Mouse (Mus musculus) liver, embryonic 16.5 days (tissue): ENCODE measurements around the gene Pcolce. TPM values are rescaled to one million over a fixed set of nuclear protein-coding genes. Genes with fewer than 3 reads are reported as not detected.

Experiments
- ATAC-seq: fragments of 200-750 bp; cut with Nextera tagmentation; 2 replicates; pipeline ENCODE4 v1.8.0; 2017; ENCODE audit warnings: low read depth, mild to moderate bottlenecking, moderate number of reproducible peaks, moderate library complexity
- H3K27ac ChIP-seq: fragments of 300-500 bp; sonication (generic); 2 replicates; pipeline ENCODE4 v1.5.1; 2014; ENCODE audit warnings: mild to moderate bottlenecking, low read length
- H3K27me3 ChIP-seq: fragments of 300-500 bp; sonication (generic); 2 replicates; pipeline ENCODE4 v1.6.1; 2014; ENCODE audit warnings: low read depth, low read length, mixed read lengths; ENCODE audit not compliant: control insufficient read depth, insufficient read depth
- H3K36me3 ChIP-seq: fragments of 300-500 bp; sonication (generic); 2 replicates; pipeline ENCODE4 v1.6.1; 2014; ENCODE audit warnings: mild to moderate bottlenecking; ENCODE audit not compliant: control insufficient read depth, insufficient read depth
- H3K4me1 ChIP-seq: fragments of 300-500 bp; sonication (generic); 2 replicates; pipeline ENCODE4 v1.6.1; 2014; ENCODE audit warnings: low read depth, low read length, mixed read lengths; ENCODE audit not compliant: control insufficient read depth
- H3K4me2 ChIP-seq: fragments of 300-500 bp; sonication (generic); 2 replicates; pipeline ENCODE4 v1.6.1; 2014; ENCODE audit warnings: low read depth, low read length, mixed read lengths
- H3K4me3 ChIP-seq: fragments of 300-500 bp; sonication (generic); 2 replicates; pipeline ENCODE4 v1.5.1; 2014; ENCODE audit warnings: low read depth, mild to moderate bottlenecking, low read length
- H3K9ac ChIP-seq: fragments of 300-500 bp; sonication (generic); 2 replicates; pipeline ENCODE4 v1.6.1; 2014; ENCODE audit warnings: low read depth, low read length
- H3K9me3 ChIP-seq: fragments of 300-500 bp; sonication (generic); replicated peaks from 2 replicates; pipeline ENCODE4 v1.6.1; 2016; ENCODE audit warnings: low read length; ENCODE audit not compliant: control insufficient read depth
- WGBS: fragments of 180-500 bp; shearing (Covaris S2); extraction: QIAGEN DNeasy Blood & Tissue Kit; methylation state at CpG from one replicate; pipeline ENCODE4 v1.1.7; 2014; ENCODE audit not compliant: insufficient replicate concordance; 5-methylcytosine and 5-hydroxymethylcytosine counted together
- polyA plus RNA-seq: library from polyadenylated mRNA; unstranded; fragments of >200 nt; fragmentation: Nextera tagmentation; extraction: Ambion mirVana; gene quantifications from 2 replicates; pipeline ENCODE4 v1.2.1, GENCODE M21; 2015

Pcolce gene
- polyA plus RNA-seq, 1 experiment from 2014 or later, result 21.5 TPM

DNA sequence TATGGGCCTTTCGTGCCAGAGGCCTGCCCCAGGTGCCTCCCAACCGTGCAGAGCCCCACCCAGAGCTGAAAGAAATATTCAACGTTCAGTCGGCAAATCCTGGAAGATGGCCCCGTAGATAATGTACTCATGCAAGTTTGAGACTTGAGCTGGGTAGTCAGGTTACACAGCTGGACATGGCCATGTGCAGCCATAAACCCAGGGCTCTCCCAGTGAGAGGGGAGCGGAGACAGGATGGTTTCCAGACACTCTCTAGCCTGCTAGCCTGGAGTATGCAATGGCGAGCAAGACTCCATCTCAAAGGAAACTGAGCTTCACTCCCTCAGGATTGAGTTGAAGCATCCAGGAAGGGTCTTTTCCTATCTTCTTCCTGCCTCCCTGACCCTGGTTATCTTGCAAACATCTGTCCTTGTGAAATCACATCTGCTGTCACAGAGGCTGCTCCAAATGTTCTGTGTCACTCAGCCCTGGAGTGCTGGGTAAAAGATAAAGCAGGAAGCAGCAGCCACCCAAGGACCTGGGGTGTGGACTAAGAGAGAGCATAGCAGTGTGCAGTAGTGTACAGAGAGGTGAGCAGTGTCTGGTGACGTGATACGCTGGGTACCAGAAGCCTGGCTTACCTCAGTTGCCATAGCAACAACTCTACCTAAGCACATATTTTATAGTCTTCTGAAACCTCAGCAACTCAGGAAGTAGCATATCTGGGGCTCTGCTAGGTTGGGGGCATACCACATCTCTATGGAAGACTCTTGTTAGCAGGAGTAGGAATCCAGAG, 34.4 kb upstream of the Pcolce start:
- no peak overlapping the region for H3K9ac ChIP-seq
- no peaks in the 10 kb centered on the region for H3K9me3 ChIP-seq
- peaks cover 35% of the 10 kb centered on the region for H3K4me1 ChIP-seq
- H3K4me2 ChIP-seq, result no peak overlapping the region
- peaks cover 17% of the 10 kb centered on the region for H3K36me3 ChIP-seq
- peak; percentile 42; the same call in 1 of the 2 replicates for ATAC-seq
- 48% methylated on average over 9 of the region's 9 CpGs for WGBS
- no peak overlapping the region for H3K27ac ChIP-seq
- H3K4me3 ChIP-seq, result no peak overlapping the region
- H3K27me3 ChIP-seq, result peaks cover 19% of the 10 kb centered on the region

DNA sequence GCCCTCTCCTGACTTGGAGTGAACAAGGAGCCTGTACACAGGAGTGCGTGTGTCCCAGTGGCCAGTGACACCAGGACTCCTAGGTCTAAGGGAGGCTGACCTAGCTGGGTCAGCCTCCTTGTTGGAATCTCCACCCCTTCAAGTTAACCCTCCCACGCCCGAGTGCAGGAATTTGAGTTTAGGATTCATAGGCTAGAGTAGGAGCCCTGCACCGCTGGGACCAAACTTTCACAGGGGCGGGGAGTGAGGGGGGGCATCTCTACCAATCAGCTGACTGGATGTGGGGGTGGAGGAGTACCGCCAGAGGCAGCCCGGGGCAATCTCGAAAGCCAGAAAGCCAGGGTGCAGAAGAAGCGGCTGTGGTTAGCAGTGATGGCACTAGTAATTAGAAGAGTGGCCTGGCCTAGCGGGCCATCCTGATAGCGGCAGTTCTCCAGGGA, 32.1 kb upstream of the Pcolce start, which contains the start of gene Irs3:
TSS of gene Irs3 (minus strand) at position 63 of the 440 bp plus-strand sequence.
- Histone ChIP-seq H3K4me3 (peak within 1 kb of the TSS; percentile 48), H3K9ac (peak within 1 kb of the TSS; percentile 39; the same call in 1 of the 2 replicates), H3K36me3 (peaks cover 4% of the 10 kb centered on the region; the same call in 1 of the 2 replicates), H3K9me3 (no peaks in the 10 kb centered on the region), H3K27me3 (peaks cover 19% of the 10 kb centered on the region), H3K27ac (no peak within 1 kb of the TSS), H3K4me2 (peak within 1 kb of the TSS; percentile 66), H3K4me1 (peaks cover 29% of the 10 kb centered on the region)
- 22% methylated on average over 11 of the region's 11 CpGs for WGBS
- peak; percentile 27; the same call in 1 of the 2 replicates for ATAC-seq

DNA sequence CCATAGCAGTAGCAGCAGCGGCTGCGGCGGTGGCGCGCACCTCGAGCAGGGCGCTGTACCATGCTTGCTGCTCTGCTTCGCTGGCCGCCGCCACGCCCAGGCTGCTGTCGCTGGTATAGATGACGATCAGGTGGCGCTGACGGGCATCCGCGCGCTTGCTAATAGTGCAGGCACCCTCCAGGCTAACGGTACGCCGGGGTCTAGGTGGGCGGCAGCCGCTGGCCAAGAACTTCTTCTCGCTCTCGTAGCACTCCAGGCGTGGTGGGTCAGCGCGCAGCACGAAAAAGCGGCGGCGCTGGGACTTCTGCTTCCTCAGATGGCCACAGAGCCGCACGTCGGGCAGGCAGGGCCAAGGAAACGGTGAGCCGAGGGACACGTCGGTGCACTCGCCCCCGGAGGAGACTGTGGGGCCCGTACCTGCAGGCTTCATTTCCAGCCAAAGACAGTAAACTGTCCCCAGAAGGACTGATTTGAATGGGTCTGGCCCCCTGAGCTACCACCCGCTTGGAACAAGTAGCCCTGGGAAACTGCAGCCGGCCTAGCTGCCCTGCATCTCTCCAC, 31.6 kb upstream of the Pcolce start:
- peak overlapping the region; percentile 48 for H3K4me3 ChIP-seq
- H3K36me3 ChIP-seq, result peaks cover 4% of the 10 kb centered on the region; the same call in 1 of the 2 replicates
- peaks cover 19% of the 10 kb centered on the region for H3K27me3 ChIP-seq
- no peak overlapping the region for H3K27ac ChIP-seq
- no peaks in the 10 kb centered on the region for H3K9me3 ChIP-seq
- 0 out of 2 replicates have a peak, but pooled peaks have one; percentile 20 for ATAC-seq
- peak overlapping the region; percentile 39; the same call in 1 of the 2 replicates for H3K9ac ChIP-seq
- WGBS, result 3% methylated on average over 44 of the region's 44 CpGs
- peaks cover 30% of the 10 kb centered on the region for H3K4me1 ChIP-seq
- peak overlapping the region; percentile 66 for H3K4me2 ChIP-seq

DNA sequence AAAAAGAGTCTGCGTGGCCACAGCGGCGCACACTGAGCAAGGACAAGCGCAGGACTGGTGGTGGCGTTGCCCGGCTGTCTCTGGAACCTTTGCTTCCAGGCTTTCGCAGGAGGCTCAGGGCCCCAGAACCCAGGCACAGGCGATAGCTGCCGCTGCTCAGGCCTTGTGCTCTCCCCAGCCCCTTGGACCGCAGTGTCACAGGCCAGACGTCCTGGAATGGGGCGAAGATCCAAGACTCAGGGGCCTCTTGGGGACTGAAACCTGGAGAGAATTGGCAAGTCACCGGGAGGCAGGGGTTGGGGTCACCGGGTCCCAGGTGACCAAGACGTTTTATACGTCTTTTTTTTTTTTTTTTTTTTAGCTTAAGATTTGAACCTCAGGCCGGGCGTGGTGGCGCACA, 30.9 kb upstream of the Pcolce start:
- H3K4me2 ChIP-seq, result no peak overlapping the region
- no peak for ATAC-seq
- H3K36me3 ChIP-seq, result peaks cover 8% of the 10 kb centered on the region
- H3K9ac ChIP-seq, result no peak overlapping the region
- peaks cover 19% of the 10 kb centered on the region for H3K27me3 ChIP-seq
- no peak overlapping the region for H3K27ac ChIP-seq
- H3K9me3 ChIP-seq, result no peaks in the 10 kb centered on the region
- WGBS, result 58% methylated on average over 19 of the region's 19 CpGs
- peaks cover 25% of the 10 kb centered on the region for H3K4me1 ChIP-seq
- H3K4me3 ChIP-seq, result no peak overlapping the region

DNA sequence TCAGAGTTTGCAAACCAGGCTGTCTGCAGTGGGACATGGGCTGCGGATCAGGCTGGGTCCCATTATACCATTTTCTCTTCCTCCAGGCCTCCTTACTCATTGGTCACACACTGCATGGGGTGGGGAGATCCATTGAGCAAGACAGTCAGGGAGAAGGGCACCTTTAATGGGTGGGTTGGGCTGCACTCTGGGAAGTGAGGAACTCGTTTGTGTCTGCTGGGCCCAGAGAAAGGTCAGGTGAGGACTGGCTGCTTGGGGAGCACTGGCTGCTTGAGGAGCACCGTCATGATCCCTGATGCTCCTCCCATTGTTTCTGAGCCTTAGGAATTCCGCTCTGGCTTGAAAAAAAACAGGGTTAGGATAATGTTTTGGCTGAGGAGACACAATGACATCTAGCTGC, 29.3 kb upstream of the Pcolce start:
- H3K4me2 ChIP-seq, result no peak overlapping the region
- H3K4me1 ChIP-seq, result peaks cover 15% of the 10 kb centered on the region
- H3K36me3 ChIP-seq, result peaks cover 19% of the 10 kb centered on the region
- no peak overlapping the region for H3K4me3 ChIP-seq
- H3K27ac ChIP-seq, result no peak overlapping the region
- WGBS, result 64% methylated on average over 4 of the region's 4 CpGs
- ATAC-seq, result no peak
- no peaks in the 10 kb centered on the region for H3K9me3 ChIP-seq
- peaks cover 19% of the 10 kb centered on the region for H3K27me3 ChIP-seq
- no peak overlapping the region for H3K9ac ChIP-seq

DNA sequence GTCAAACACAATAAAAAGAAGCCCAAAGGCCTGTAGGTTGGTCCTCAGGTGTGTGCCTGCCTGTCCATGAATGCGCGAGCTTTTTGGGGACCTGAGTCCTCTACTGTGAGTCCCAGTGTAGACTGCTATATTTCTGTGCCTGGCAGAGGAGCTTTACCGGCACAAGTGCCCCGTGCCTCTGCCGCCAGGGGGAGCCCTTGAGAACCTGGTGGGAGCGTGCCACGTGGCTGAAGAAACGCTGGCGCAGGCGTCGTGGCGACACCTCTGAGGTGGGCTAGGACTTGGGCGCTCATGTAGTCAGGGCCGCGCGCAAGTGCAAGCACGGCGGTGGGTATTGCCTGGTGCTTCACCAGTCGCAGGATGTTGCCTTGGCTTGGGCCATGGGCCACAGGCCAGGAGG, 27.5 kb upstream of the Pcolce start, which contains the start of gene Sap25:
TSS of gene Sap25 (plus strand) at position 281 of the 400 bp plus-strand sequence.
- Histone ChIP-seq H3K4me1 (peaks cover 15% of the 10 kb centered on the region), H3K4me3 (no peak within 1 kb of the TSS), H3K9me3 (no peaks in the 10 kb centered on the region), H3K27me3 (peaks cover 17% of the 10 kb centered on the region), H3K9ac (no peak within 1 kb of the TSS), H3K4me2 (no peak within 1 kb of the TSS), H3K36me3 (peaks cover 31% of the 10 kb centered on the region), H3K27ac (no peak within 1 kb of the TSS)
- no peak for ATAC-seq
- WGBS, result 73% methylated on average over 19 of the region's 19 CpGs

DNA sequence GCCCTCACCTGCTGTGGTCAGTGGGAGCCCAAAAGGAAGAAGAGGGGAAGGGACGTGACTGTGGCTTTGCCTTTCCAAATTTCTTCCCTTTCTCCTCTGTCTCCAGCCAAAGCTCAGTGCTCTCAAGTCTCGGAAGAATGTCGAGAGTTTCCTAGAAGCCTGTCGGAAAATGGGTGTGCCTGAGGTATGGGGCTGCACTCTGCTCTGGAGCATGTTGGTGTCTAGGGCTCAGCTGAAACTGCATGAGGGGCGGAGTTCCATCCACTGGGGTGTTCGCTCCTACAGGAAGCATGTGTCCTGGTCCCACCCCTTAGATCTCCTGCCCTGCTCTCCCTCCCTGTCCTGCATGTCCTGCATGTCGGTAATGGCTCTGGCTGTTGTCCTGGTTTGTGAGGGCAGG, 25.9 kb upstream of the Pcolce start:
- Histone ChIP-seq H3K36me3 (peaks cover 36% of the 10 kb centered on the region), H3K9me3 (no peaks in the 10 kb centered on the region), H3K9ac (no peak overlapping the region), H3K4me1 (peaks cover 2% of the 10 kb centered on the region), H3K4me3 (no peak overlapping the region), H3K27ac (no peak overlapping the region), H3K4me2 (no peak overlapping the region), H3K27me3 (peaks cover 4% of the 10 kb centered on the region)
- WGBS, result 71% methylated on average over 7 of the region's 7 CpGs
- ATAC-seq, result no peak

DNA sequence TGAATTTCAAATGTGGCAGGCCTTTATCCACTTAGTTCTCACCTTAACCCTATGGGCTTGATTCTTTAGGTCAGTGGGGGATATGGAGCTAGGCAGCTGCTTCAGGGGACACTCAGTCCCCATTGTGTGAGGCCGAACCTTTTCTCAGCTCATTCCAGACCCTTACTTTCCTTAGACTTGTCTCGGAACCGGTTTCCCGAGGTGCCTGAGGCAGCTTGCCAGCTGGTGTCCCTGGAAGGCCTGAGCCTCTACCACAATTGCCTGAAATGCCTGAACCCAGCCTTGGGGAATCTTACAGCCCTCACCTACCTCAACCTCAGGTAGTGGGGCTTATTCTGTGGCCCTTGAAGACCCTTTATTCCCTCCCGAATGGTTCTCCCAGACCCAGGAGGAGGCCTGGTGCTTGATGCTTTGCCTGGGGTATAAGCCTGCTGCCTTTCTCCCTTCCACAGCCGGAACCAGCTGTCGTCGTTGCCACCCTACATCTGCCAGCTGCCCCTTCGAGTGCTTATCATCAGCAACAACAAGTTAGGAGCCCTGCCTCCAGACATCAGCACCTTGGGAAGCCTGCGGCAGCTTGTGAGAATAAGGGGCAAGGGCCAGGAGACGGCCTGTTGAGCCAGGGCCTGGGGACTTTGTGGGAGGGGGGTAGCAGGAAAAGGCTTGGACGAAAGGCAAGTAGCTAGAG, 20.0 kb upstream of the Pcolce start:
- H3K9ac ChIP-seq, result no peak overlapping the region

More for the DNA sequence above, 20.0 kb upstream of the Pcolce start:
- 74% methylated on average over 12 of the region's 12 CpGs for WGBS
- Histone ChIP-seq H3K9me3 (no peaks in the 10 kb centered on the region), H3K36me3 (peaks cover 30% of the 10 kb centered on the region), H3K4me3 (no peak overlapping the region), H3K4me2 (no peak overlapping the region), H3K27me3 (no peaks in the 10 kb centered on the region), H3K4me1 (peaks cover 24% of the 10 kb centered on the region), H3K27ac (no peak overlapping the region)
- ATAC-seq, result no peak
